Comparison of ENCODE assay signal across 12 mouse cellular contexts in genomic region chr12:107928905-107929304, GRCm38 (mm10).
DNase-seq lines count a peak whose midpoint lies in the region; ATAC-seq and TF ChIP-seq lines count a peak whose summit lies in the region.
"Had no signal": no experiment of that assay in that cellular context is flagged by ENCODE, and none has a peak within 500 bp of the region (broad histone marks: within the 10 kb centered on the region; RNA-seq: fewer than 3 reads in every experiment).

No protein-coding gene starts in this region.

- H3K36me3 ChIP-seq in embryonic facial prominence, embryonic 14.5 days (ENCODE audit: control insufficient read depth, insufficient read depth, low read length) = no peaks in the 10 kb centered on the region
- H3K36me3 ChIP-seq in hindbrain, embryonic 16.5 days (ENCODE audit: control insufficient read depth, insufficient read depth, low read length) = no peaks in the 10 kb centered on the region
- no peaks in the 10 kb centered on the region for H3K36me3 ChIP-seq in midbrain, embryonic 12.5 days
- H3K36me3 ChIP-seq: G1E; heart, embryonic 10.5 days had no signal

- peak overlapping the region; percentile 58; the same call in 1 of the 2 replicates for H3K27ac ChIP-seq in cortical plate, adult 2 months (ENCODE audit: insufficient read depth, low read length)
- H3K27ac ChIP-seq in embryonic facial prominence, embryonic 14.5 days (replicated peaks; ENCODE audit: low read depth, low read length) = no peak overlapping the region
- 0 out of 2 replicates have a peak overlapping the region, but pooled peaks have one; percentile 72 for H3K27ac ChIP-seq in hindbrain, embryonic 16.5 days (ENCODE audit: low read depth, low read length)
- H3K27ac ChIP-seq in midbrain, embryonic 12.5 days (replicated peaks) = peak overlapping the region; percentile 73; the same call in 1 of the 2 replicates
- H3K27ac ChIP-seq: liver, embryonic 14.5 days had no signal

- H3K4me2 ChIP-seq in embryonic facial prominence, embryonic 14.5 days (ENCODE audit: low read depth, low read length) = 0 out of 2 replicates have a peak overlapping the region, but pooled peaks have one; percentile 16
- H3K4me2 ChIP-seq in hindbrain, embryonic 16.5 days (ENCODE audit: low read length) = peak overlapping the region; percentile 58
- 0 out of 2 replicates have a peak overlapping the region, but pooled peaks have one; percentile 38 for H3K4me2 ChIP-seq in midbrain, embryonic 12.5 days (replicated peaks)

- TF ChIP-seq CTCF in cortical plate, adult 2 months (IDR thresholded peaks at IDR 0.05; ENCODE audit: extremely low read depth, insufficient read depth, low read length) = no peak

- WGBS in embryonic facial prominence, embryonic 14.5 days = 64% methylated on average over 7 of the region's 7 CpGs
- WGBS in hindbrain, embryonic 16.5 days = 37% methylated on average over 7 of the region's 7 CpGs
- 74% methylated on average over 7 of the region's 7 CpGs for WGBS in midbrain, embryonic 12.5 days

- ATAC-seq in embryonic facial prominence, embryonic 14.5 days (ENCODE audit: low read depth) = no peak
- peak; percentile 19; the same call in 1 of the 2 replicates for ATAC-seq in hindbrain, embryonic 16.5 days
- ATAC-seq in midbrain, embryonic 12.5 days (ENCODE audit: low FRiP score, low read depth) = peak; percentile 34; the same call in 1 of the 2 replicates

- peaks cover 7% of the 10 kb centered on the region for H3K4me1 ChIP-seq in cortical plate, adult 2 months (ENCODE audit: control insufficient read depth, insufficient read depth, low read length)
- H3K4me1 ChIP-seq in embryonic facial prominence, embryonic 14.5 days (ENCODE audit: control insufficient read depth, insufficient read depth, low read length) = peaks cover 64% of the 10 kb centered on the region
- peaks cover 41% of the 10 kb centered on the region for H3K4me1 ChIP-seq in hindbrain, embryonic 16.5 days (ENCODE audit: control insufficient read depth, insufficient read depth, low read depth, low read length)
- peaks cover 91% of the 10 kb centered on the region for H3K4me1 ChIP-seq in midbrain, embryonic 12.5 days

- TF ChIP-seq POLR2A in cortical plate, adult 2 months (IDR thresholded peaks at IDR 0.05; ENCODE audit: extremely low read depth, insufficient read depth, low read length) = no peak

- H3K9ac ChIP-seq in embryonic facial prominence, embryonic 14.5 days (ENCODE audit: low read depth, low read length) = no peak overlapping the region
- H3K9ac ChIP-seq in hindbrain, embryonic 16.5 days (ENCODE audit: low read depth, low read length) = no peak overlapping the region
- no peak overlapping the region for H3K9ac ChIP-seq in midbrain, embryonic 12.5 days (replicated peaks)
- H3K9ac ChIP-seq: liver, embryonic 14.5 days had no signal

- H3K9me3 ChIP-seq in embryonic facial prominence, embryonic 14.5 days (ENCODE audit: control insufficient read depth, low read length) = no peaks in the 10 kb centered on the region
- no peaks in the 10 kb centered on the region for H3K9me3 ChIP-seq in hindbrain, embryonic 16.5 days (ENCODE audit: control insufficient read depth, low read length)
- H3K9me3 ChIP-seq in midbrain, embryonic 12.5 days = no peaks in the 10 kb centered on the region
- H3K9me3 ChIP-seq: heart, embryonic 10.5 days had no signal

- no peak for DNase-seq in embryonic facial prominence, embryonic 14.5 days (ENCODE audit: low spot score)
- DNase-seq in testis, postnatal 10 days (ENCODE audit: low spot score) = no peak
- DNase-seq in urinary bladder, postnatal 10 days (ENCODE audit: low spot score) = no peak
- DNase-seq in liver = no peak
- DNase-seq: adrenal gland, adult 8-10 months; cerebellum, adult 9-10 months had no signal

- H3K27me3 ChIP-seq in embryonic facial prominence, embryonic 14.5 days (replicated peaks; ENCODE audit: control insufficient read depth, insufficient read depth, low read length) = no peaks in the 10 kb centered on the region
- H3K27me3 ChIP-seq in hindbrain, embryonic 16.5 days (replicated peaks; ENCODE audit: control insufficient read depth, insufficient read depth, low read length) = no peaks in the 10 kb centered on the region
- no peaks in the 10 kb centered on the region for H3K27me3 ChIP-seq in midbrain, embryonic 12.5 days

- no peak overlapping the region for H3K4me3 ChIP-seq in cortical plate, adult 2 months (ENCODE audit: insufficient read depth, low read length)
- H3K4me3 ChIP-seq in embryonic facial prominence, embryonic 14.5 days (ENCODE audit: low read depth, low read length) = no peak overlapping the region
- H3K4me3 ChIP-seq in hindbrain, embryonic 16.5 days (ENCODE audit: low read length) = no peak overlapping the region
- no peak overlapping the region for H3K4me3 ChIP-seq in midbrain, embryonic 12.5 days
- H3K4me3 ChIP-seq: heart, embryonic 10.5 days had no signal
